Mouse (Mus musculus) cerebellum, postnatal 14 days (tissue): Measurements from ENCODE around the gene Upf1.

Experiments used
- DNase-seq, 2 experiments: peaks; one replicate each; pipeline ENCODE4 v3.0.0; 2021; ENCODE audit warnings: mixed read lengths in 2 of 2

The Upf1 gene

DNA sequence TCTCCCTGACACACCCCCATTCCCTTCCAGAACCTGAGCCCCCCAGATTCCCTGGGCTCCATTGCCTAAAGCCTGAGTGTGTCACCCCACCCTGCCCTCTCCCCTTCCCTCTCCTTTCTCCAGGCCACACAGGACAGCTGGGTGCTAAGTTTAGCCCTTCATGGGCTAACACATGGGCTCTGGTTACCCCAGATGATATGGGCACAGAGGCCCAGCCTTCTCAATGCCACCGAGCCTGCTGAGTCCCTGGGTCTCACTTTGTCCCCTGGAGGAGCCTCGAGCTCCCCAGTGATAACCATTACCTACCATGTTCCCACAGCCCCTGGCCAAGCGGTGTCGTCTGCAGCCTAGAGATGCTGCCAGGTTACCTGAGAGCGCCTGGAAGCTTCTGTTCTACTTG lies 35.2 kb downstream of the Upf1 start:
- no peak for DNase-seq

DNA sequence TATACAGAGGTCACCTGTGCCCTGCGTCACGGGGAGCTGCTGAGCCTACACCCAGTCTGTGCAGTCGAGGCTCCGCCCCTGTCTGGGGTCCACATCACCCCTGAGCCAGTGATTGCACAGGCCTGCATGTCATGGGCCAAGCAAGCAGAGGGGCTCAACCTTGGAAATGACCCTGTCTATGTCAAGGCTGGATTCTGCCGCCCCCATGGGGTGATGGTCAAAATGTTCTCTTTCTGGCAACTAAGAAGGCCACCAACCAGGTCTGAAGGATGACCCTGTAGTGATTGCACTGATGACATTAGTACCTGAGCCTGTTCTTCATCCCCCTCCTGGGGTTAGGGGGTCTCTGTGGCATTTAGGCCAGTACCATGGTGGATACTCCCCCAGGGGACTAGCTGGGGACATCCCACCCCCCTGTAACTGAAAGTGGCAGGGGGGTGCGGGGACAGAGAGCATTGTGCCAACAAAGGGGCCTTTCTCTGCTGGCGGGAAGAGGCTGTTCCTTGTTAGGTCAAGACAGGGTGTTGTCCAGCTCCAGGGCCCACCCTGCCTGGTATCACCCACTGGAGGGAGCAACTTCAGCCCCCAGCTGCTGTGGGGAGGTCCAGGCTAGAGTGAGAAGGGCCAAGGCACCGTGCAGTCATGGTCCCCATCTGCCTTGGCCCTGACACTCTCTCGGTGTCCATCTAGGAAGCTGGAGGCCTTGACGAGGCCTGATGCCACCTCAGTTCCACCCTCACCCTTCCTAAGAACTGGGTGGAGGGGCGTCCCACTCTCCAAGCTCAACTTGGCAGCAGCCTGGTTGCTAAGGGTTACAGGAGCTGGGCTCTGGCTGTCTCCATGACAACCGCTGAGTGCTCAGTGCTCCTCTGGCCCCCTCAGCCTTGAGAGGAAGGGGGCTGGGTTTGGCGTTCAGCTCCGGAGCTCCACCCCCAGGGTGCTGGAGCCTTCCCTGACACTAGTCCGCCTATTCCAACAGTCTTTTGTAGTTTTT lies 36.3 kb downstream of the Upf1 start:
- peak; percentile 79 to 81 for DNase-seq

- peak; percentile 79 to 87 for DNase-seq
Measured at GRCm38 (mm10) chr8:70315624-70316510, 37.2 kb downstream of the Upf1 start, which contains the start of gene Cers1. Cers1 (plus strand) TSS chr8:70315775.

DNA sequence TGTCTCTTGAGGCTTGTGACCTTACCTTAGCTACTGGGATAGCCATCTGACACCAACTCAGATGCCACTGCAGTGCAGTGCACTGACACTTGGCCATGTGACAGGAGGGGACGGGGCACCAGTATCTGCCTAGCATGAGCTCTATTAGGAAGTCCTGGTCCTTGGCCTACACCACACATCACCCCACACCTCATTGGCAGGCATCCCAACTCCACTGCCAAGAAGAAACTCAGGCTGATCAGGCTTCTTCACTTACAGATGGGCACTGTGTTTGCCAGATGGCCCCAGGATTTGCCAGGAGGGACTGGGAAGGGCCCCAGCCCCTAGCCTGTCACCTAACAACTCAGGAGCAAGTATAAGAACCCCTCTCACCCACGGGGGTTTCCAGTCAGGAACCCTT lies 39.7 kb downstream of the Upf1 start:
- DNase-seq: peak; percentile 66 to 73

- DNase-seq: peak in 1 of 2 experiments; percentile 72
Measured at GRCm38 (mm10) chr8:70309311-70309710, 43.8 kb downstream of the Upf1 start.

GRCm38 (mm10) chr8:70302901-70303300 lies 50.2 kb downstream of the Upf1 start:
- no peak for DNase-seq

GRCm38 (mm10) chr8:70302358-70302890 lies 50.7 kb downstream of the Upf1 start, which contains the start of the genes Ddx49 and Cope:
Ddx49 (minus strand) TSS chr8:70302489.
Cope (plus strand) TSS chr8:70302518.
- DNase-seq: peak; percentile 93 to 96

GRCm38 (mm10) chr8:70300881-70301280 lies 52.2 kb downstream of the Upf1 start:
- no peak for DNase-seq

GRCm38 (mm10) chr8:70293988-70294405 lies 59.1 kb downstream of the Upf1 start:
- no peak for DNase-seq

GRCm38 (mm10) chr8:70286737-70287136 lies 66.3 kb downstream of the Upf1 start:
- DNase-seq: peak in 1 of 2 experiments; percentile 41

- no peak for DNase-seq
Measured at GRCm38 (mm10) chr8:70285304-70285703, 67.8 kb downstream of the Upf1 start.

DNA sequence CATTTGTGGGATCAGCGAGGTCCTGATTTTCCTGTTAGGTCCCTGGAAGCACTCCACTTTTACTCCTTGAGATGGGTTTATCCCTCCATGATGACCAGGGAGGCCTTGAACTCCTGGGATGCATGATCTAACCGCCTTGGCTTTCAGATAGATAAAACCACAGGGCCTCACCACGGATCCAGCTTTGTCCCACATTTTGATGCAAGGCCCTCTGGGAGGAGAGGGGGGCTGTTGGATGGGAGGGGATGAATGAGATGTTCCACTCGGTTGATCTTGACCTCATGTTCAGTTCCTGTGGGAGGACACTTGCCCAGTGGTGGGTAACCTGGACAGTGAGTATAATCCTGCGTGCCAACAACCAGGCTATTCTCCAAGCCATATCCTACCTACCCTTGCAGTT lies 68.7 kb downstream of the Upf1 start:
- no peak for DNase-seq

DNA sequence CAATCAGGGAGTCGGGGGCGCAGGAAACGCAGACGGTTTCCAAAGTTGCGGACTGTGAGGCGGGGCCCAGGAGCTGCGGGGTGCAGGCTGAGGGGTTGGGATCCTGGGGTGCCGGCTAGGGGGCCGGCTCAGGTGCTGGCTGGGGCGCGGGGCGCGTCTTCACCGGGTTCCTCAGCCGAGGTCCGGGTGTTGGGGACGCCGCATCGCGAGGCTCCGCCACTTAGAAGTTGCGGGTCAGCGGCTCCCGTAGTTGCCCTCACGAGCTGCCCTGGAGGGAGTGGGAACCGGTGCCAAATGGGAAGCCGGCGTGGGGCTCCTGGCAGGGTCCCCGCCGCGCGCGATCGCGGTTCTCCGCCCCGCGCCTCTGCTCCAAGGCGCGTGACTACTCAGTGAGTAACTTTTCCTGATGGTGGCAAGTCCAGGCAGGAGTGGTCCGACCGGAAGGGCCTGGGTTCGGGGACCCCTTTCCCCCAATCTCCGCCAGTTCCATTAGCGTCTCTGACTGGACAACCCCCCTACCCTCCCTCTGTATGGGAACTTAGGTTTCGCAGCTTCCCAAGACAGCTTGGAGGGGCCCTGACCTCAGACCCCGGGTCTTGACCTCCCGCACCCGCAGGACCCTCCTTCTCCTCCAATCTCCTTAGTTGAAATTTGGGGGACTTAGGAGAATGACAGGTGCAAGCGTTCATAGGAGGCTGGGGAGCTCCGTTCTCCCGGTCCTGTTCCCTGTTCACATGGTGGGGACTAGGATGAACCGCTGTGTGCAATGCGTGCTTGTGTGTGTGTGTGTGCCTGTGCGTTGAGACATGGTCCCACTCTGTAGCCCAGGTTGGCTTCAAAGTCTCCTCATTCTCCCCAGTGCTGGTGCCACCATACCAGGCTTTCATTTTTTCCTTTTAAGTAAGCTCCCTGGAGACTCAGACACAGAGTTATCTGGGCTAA lies 69.7 kb downstream of the Upf1 start:
- peak; percentile 37 to 48 for DNase-seq

GRCm38 (mm10) chr8:70282603-70283135 lies 70.4 kb downstream of the Upf1 start, which contains the start of gene Homer3:
Homer3 (plus strand) TSS chr8:70282827.
- DNase-seq: peak; percentile 74 to 85
